Mouse (Mus musculus): ENCODE measurements around the gene Trex1. TPM values are rescaled to one million over a fixed set of nuclear protein-coding genes. Genes with fewer than 3 reads are reported as not detected.

Gene Trex1
- polyA plus RNA-seq, 1 experiment from 2014 or later: 13.3 TPM

- Histone ChIP-seq H3K9me3 (ENCODE audit: control insufficient read depth, low read length) (no peaks in the 10 kb centered on the region), H3K36me3 (ENCODE audit: control insufficient read depth, insufficient read depth, low read length) (no peaks in the 10 kb centered on the region), H3K4me1 (replicated peaks; ENCODE audit: control insufficient read depth, insufficient read depth) (no peaks in the 10 kb centered on the region), H3K9ac (ENCODE audit: low read length) (peak overlapping the region; percentile 82), H3K27ac (replicated peaks) (peak overlapping the region; percentile 91), H3K27me3 (ENCODE audit: control insufficient read depth, insufficient read depth, low read length) (no peaks in the 10 kb centered on the region), H3K4me2 (replicated peaks; ENCODE audit: low read depth) (peak overlapping the region; percentile 73), H3K4me3 (ENCODE audit: low read depth, low read length) (peak overlapping the region; percentile 77)
- TF ChIP-seq EP300 (optimal IDR thresholded peaks at IDR 0.05) (no peak), CTCF (IDR thresholded peaks at IDR 0.05; ENCODE audit: low read depth) (no peak)
- DNase-seq (ENCODE audit: low spot score) (peak; percentile 55), ATAC-seq (ENCODE audit: low FRiP score, low TSS enrichment) (peak; percentile 78)
- 3% methylated on average over 8 of the region's 8 CpGs for WGBS
Measured at GRCm38 (mm10) chr9:109038901-109039364, 20.6 kb downstream of the Trex1 start.

GRCm38 (mm10) chr9:109038086-109038895, 21.2 kb downstream of the Trex1 start, which contains the start of gene Shisa5:
Gene Shisa5 (plus strand): TSS chr9:109038565.
- TF ChIP-seq EP300 (optimal IDR thresholded peaks at IDR 0.05) (no peak), CTCF (IDR thresholded peaks at IDR 0.05; ENCODE audit: low read depth) (peak; percentile 9; the same call in 1 of the 2 replicates)
- WGBS: under 1% methylated on average over 40 of the region's 40 CpGs

GRCm38 (mm10) chr9:109032435-109032834, 27.1 kb downstream of the Trex1 start:
- 74% methylated on average over 6 of the region's 6 CpGs for WGBS

More at GRCm38 (mm10) chr9:109038086-109038895, 21.2 kb downstream of the Trex1 start, which contains the start of gene Shisa5:
- ATAC-seq (ENCODE audit: low FRiP score, low TSS enrichment) (peak; percentile 86), DNase-seq (ENCODE audit: low spot score) (peak; percentile 90)
- Histone ChIP-seq H3K4me2 (replicated peaks; ENCODE audit: low read depth) (peak within 1 kb of the TSS; percentile 73), H3K4me1 (replicated peaks; ENCODE audit: control insufficient read depth, insufficient read depth) (no peaks in the 10 kb centered on the region), H3K36me3 (ENCODE audit: control insufficient read depth, insufficient read depth, low read length) (no peaks in the 10 kb centered on the region), H3K9ac (ENCODE audit: low read length) (peak within 1 kb of the TSS; percentile 82), H3K27me3 (ENCODE audit: control insufficient read depth, insufficient read depth, low read length) (no peaks in the 10 kb centered on the region), H3K27ac (replicated peaks) (peak within 1 kb of the TSS; percentile 91), H3K4me3 (ENCODE audit: low read depth, low read length) (peak within 1 kb of the TSS; percentile 77), H3K9me3 (ENCODE audit: control insufficient read depth, low read length) (no peaks in the 10 kb centered on the region)

GRCm38 (mm10) chr9:109031686-109032085, 27.8 kb downstream of the Trex1 start:
- Histone ChIP-seq H3K9ac (ENCODE audit: low read length) (no peak overlapping the region), H3K36me3 (ENCODE audit: control insufficient read depth, insufficient read depth, low read length) (no peaks in the 10 kb centered on the region; the same call in 1 of the 2 replicates), H3K4me3 (ENCODE audit: low read depth, low read length) (no peak overlapping the region), H3K27me3 (ENCODE audit: control insufficient read depth, insufficient read depth, low read length) (no peaks in the 10 kb centered on the region), H3K27ac (replicated peaks) (no peak overlapping the region), H3K4me2 (replicated peaks; ENCODE audit: low read depth) (no peak overlapping the region), H3K9me3 (ENCODE audit: control insufficient read depth, low read length) (no peaks in the 10 kb centered on the region), H3K4me1 (replicated peaks; ENCODE audit: control insufficient read depth, insufficient read depth) (no peaks in the 10 kb centered on the region)
- ATAC-seq (ENCODE audit: low FRiP score, low TSS enrichment) (no peak), DNase-seq (ENCODE audit: low spot score) (no peak)
- TF ChIP-seq EP300 (optimal IDR thresholded peaks at IDR 0.05) (no peak), CTCF (IDR thresholded peaks at IDR 0.05; ENCODE audit: low read depth) (no peak)
- WGBS: 85% methylated on average over 8 of the region's 8 CpGs

More at GRCm38 (mm10) chr9:109032435-109032834, 27.1 kb downstream of the Trex1 start:
- Histone ChIP-seq H3K27me3 (ENCODE audit: control insufficient read depth, insufficient read depth, low read length) (no peaks in the 10 kb centered on the region), H3K27ac (replicated peaks) (no peak overlapping the region), H3K4me1 (replicated peaks; ENCODE audit: control insufficient read depth, insufficient read depth) (no peaks in the 10 kb centered on the region), H3K9ac (ENCODE audit: low read length) (no peak overlapping the region), H3K9me3 (ENCODE audit: control insufficient read depth, low read length) (no peaks in the 10 kb centered on the region), H3K36me3 (ENCODE audit: control insufficient read depth, insufficient read depth, low read length) (no peaks in the 10 kb centered on the region; the same call in 1 of the 2 replicates), H3K4me2 (replicated peaks; ENCODE audit: low read depth) (no peak overlapping the region), H3K4me3 (ENCODE audit: low read depth, low read length) (no peak overlapping the region)
- DNase-seq (ENCODE audit: low spot score) (no peak), ATAC-seq (ENCODE audit: low FRiP score, low TSS enrichment) (no peak)
- TF ChIP-seq CTCF (IDR thresholded peaks at IDR 0.05; ENCODE audit: low read depth) (no peak), EP300 (optimal IDR thresholded peaks at IDR 0.05) (no peak)

- Histone ChIP-seq H3K27ac (replicated peaks) (no peak overlapping the region), H3K9ac (ENCODE audit: low read length) (no peak overlapping the region), H3K27me3 (ENCODE audit: control insufficient read depth, insufficient read depth, low read length) (no peaks in the 10 kb centered on the region), H3K9me3 (ENCODE audit: control insufficient read depth, low read length) (no peaks in the 10 kb centered on the region), H3K4me2 (replicated peaks; ENCODE audit: low read depth) (no peak overlapping the region), H3K36me3 (ENCODE audit: control insufficient read depth, insufficient read depth, low read length) (no peaks in the 10 kb centered on the region; the same call in 1 of the 2 replicates), H3K4me3 (ENCODE audit: low read depth, low read length) (no peak overlapping the region), H3K4me1 (replicated peaks; ENCODE audit: control insufficient read depth, insufficient read depth) (no peaks in the 10 kb centered on the region)
- no peak for TF ChIP-seq EP300 (optimal IDR thresholded peaks at IDR 0.05)
- no peak for TF ChIP-seq CTCF (IDR thresholded peaks at IDR 0.05; ENCODE audit: low read depth)
- no peak for DNase-seq (ENCODE audit: low spot score)
- 90% methylated on average over 7 of the region's 7 CpGs for WGBS
- no peak for ATAC-seq (ENCODE audit: low FRiP score, low TSS enrichment)
Measured at GRCm38 (mm10) chr9:109031001-109031400, 28.5 kb downstream of the Trex1 start.

GRCm38 (mm10) chr9:109030312-109030711, 29.2 kb downstream of the Trex1 start:
- no peak overlapping the region for H3K4me3 ChIP-seq (ENCODE audit: low read depth, low read length)
- H3K27me3 ChIP-seq (ENCODE audit: control insufficient read depth, insufficient read depth, low read length): no peaks in the 10 kb centered on the region
- H3K9me3 ChIP-seq (ENCODE audit: control insufficient read depth, low read length): no peaks in the 10 kb centered on the region
- H3K4me2 ChIP-seq (replicated peaks; ENCODE audit: low read depth): no peak overlapping the region
- ATAC-seq (ENCODE audit: low FRiP score, low TSS enrichment) (no peak), DNase-seq (ENCODE audit: low spot score) (no peak)
- TF ChIP-seq CTCF (IDR thresholded peaks at IDR 0.05; ENCODE audit: low read depth) (no peak), EP300 (optimal IDR thresholded peaks at IDR 0.05) (no peak)
- no peak overlapping the region for H3K27ac ChIP-seq (replicated peaks)
- H3K9ac ChIP-seq (ENCODE audit: low read length): no peak overlapping the region
- 61% methylated on average over 3 of the region's 3 CpGs for WGBS
- no peaks in the 10 kb centered on the region; the same call in 1 of the 2 replicates for H3K36me3 ChIP-seq (ENCODE audit: control insufficient read depth, insufficient read depth, low read length)
- H3K4me1 ChIP-seq (replicated peaks; ENCODE audit: control insufficient read depth, insufficient read depth): no peaks in the 10 kb centered on the region

Data from stomach, postnatal 0 days (tissue).